Mouse (Mus musculus) heart, adult 2 months (tissue): Measurements from ENCODE around the gene Fastkd1.

ENCODE experiments used
- CTCF ChIP-seq: fragments of 200-600 bp; IDR thresholded peaks from 2 replicates; pipeline ENCODE4 v1.8.1; 2022; ENCODE audit warnings: antibody characterized with exemption, mild to moderate bottlenecking, moderate library complexity
- EP300 ChIP-seq: fragments of 200-500 bp; IDR thresholded peaks from 2 replicates; pipeline ENCODE4 v1.6.1; 2011; ENCODE audit warnings: low read depth, low read length, control low read depth; ENCODE audit not compliant: insufficient read depth

GRCm38 (mm10) chr2:69668414-69668813 lies 44.9 kb downstream of the Fastkd1 start:
- no peak for TF ChIP-seq CTCF
- TF ChIP-seq EP300 = no peak
